Comparison of ENCODE assay signal across 8 mouse cellular contexts in genomic region chr11:109873161-109873775, GRCm38 (mm10). TPM values are rescaled to one million over a fixed set of nuclear protein-coding genes. Genes with fewer than 3 reads are reported as not detected.
DNase-seq lines count a peak whose midpoint lies in the region; ATAC-seq and TF ChIP-seq lines count a peak whose summit lies in the region.

No protein-coding gene starts in this region.

- H3K9ac ChIP-seq in forebrain, postnatal 0 days, result no peak overlapping the region
- H3K9ac ChIP-seq in forebrain, embryonic 12.5 days, result no peak overlapping the region
- H3K9ac ChIP-seq in neural tube, embryonic 13.5 days, result no peak overlapping the region
- H3K9ac ChIP-seq in embryonic facial prominence, embryonic 13.5 days, result no peak overlapping the region

- H3K27ac ChIP-seq in forebrain, postnatal 0 days (ENCODE audit: low read depth, low read length), result no peak overlapping the region
- H3K27ac ChIP-seq in forebrain, embryonic 12.5 days, result no peak overlapping the region
- 0 out of 2 replicates have a peak overlapping the region, but pooled peaks have one; percentile 18 for H3K27ac ChIP-seq in neural tube, embryonic 13.5 days (replicated peaks)
- H3K27ac ChIP-seq in embryonic facial prominence, embryonic 13.5 days, result peak overlapping the region; percentile 57; the same call in 1 of the 2 replicates

- peak; percentile 65 for TF ChIP-seq CTCF in forebrain, postnatal 0 days (IDR thresholded peaks at IDR 0.05; ENCODE audit: low read depth)

- DNase-seq in forebrain, postnatal 0 days, result peak; percentile 80
- no peak for DNase-seq in neural tube, embryonic 10.5 days (ENCODE audit: extremely low spot score, low spot score)
- peak; percentile 63 for DNase-seq in mesoderm, embryonic 11.5 days (ENCODE audit: low read depth, low spot score)
- no peak for DNase-seq in urinary bladder, adult 18-20 months (ENCODE audit: low spot score in 2 of 2)
- DNase-seq in spleen, postnatal 10 days (ENCODE audit: low spot score in 2 of 2), result no peak

- WGBS in forebrain, postnatal 0 days, result 49% methylated on average over 9 of the region's 9 CpGs
- 47% methylated on average over 9 of the region's 9 CpGs for WGBS in forebrain, embryonic 12.5 days
- WGBS in neural tube, embryonic 13.5 days, result 54% methylated on average over 9 of the region's 9 CpGs
- 42% methylated on average over 9 of the region's 9 CpGs for WGBS in embryonic facial prominence, embryonic 13.5 days

- H3K9me3 ChIP-seq in forebrain, postnatal 0 days (ENCODE audit: low read length), result no peaks in the 10 kb centered on the region
- no peaks in the 10 kb centered on the region for H3K9me3 ChIP-seq in forebrain, embryonic 12.5 days
- no peaks in the 10 kb centered on the region for H3K9me3 ChIP-seq in neural tube, embryonic 13.5 days
- H3K9me3 ChIP-seq in embryonic facial prominence, embryonic 13.5 days, result no peaks in the 10 kb centered on the region

- ATAC-seq in forebrain, postnatal 0 days, result no peak
- no peak for ATAC-seq in forebrain, embryonic 12.5 days (ENCODE audit: low FRiP score)
- ATAC-seq in neural tube, embryonic 13.5 days (ENCODE audit: low read depth), result no peak
- ATAC-seq in embryonic facial prominence, embryonic 13.5 days (ENCODE audit: insufficient number of reproducible peaks, insufficient read depth, low FRiP score, low TSS enrichment, low read depth), result no peak

- H3K4me3 ChIP-seq in forebrain, postnatal 0 days (ENCODE audit: low read depth, low read length), result no peak overlapping the region
- H3K4me3 ChIP-seq in forebrain, embryonic 12.5 days (replicated peaks), result no peak overlapping the region
- no peak overlapping the region for H3K4me3 ChIP-seq in neural tube, embryonic 13.5 days
- no peak overlapping the region for H3K4me3 ChIP-seq in embryonic facial prominence, embryonic 13.5 days

- no peaks in the 10 kb centered on the region for H3K36me3 ChIP-seq in forebrain, postnatal 0 days (ENCODE audit: insufficient read depth)
- H3K36me3 ChIP-seq in forebrain, embryonic 12.5 days (replicated peaks), result no peaks in the 10 kb centered on the region
- H3K36me3 ChIP-seq in neural tube, embryonic 13.5 days, result no peaks in the 10 kb centered on the region
- no peaks in the 10 kb centered on the region for H3K36me3 ChIP-seq in embryonic facial prominence, embryonic 13.5 days

- no peaks in the 10 kb centered on the region for H3K4me1 ChIP-seq in forebrain, postnatal 0 days (ENCODE audit: insufficient read depth)
- H3K4me1 ChIP-seq in forebrain, embryonic 12.5 days, result no peaks in the 10 kb centered on the region
- 0 out of 2 replicates have a peak, but pooled peaks cover 4% of the 10 kb centered on the region for H3K4me1 ChIP-seq in neural tube, embryonic 13.5 days (replicated peaks)
- H3K4me1 ChIP-seq in embryonic facial prominence, embryonic 13.5 days, result no peaks in the 10 kb centered on the region

- H3K4me2 ChIP-seq in forebrain, postnatal 0 days (ENCODE audit: low read depth), result no peak overlapping the region
- no peak overlapping the region for H3K4me2 ChIP-seq in forebrain, embryonic 12.5 days
- no peak overlapping the region for H3K4me2 ChIP-seq in neural tube, embryonic 13.5 days
- peak overlapping the region; percentile 37; the same call in 1 of the 2 replicates for H3K4me2 ChIP-seq in embryonic facial prominence, embryonic 13.5 days

- no peaks in the 10 kb centered on the region for H3K27me3 ChIP-seq in forebrain, postnatal 0 days (ENCODE audit: insufficient read depth, low read length)
- H3K27me3 ChIP-seq in forebrain, embryonic 12.5 days, result no peaks in the 10 kb centered on the region
- no peaks in the 10 kb centered on the region for H3K27me3 ChIP-seq in neural tube, embryonic 13.5 days
- no peaks in the 10 kb centered on the region for H3K27me3 ChIP-seq in embryonic facial prominence, embryonic 13.5 days

RNA-seq across cellular contexts. Expression of gene 1700012B07Rik, which starts 45.4 kb away (rescaled TPM):
- not detected in 2 replicates for total RNA-seq in forebrain, postnatal 0 days (2014; rRNA removed)
- polyA plus RNA-seq in forebrain, postnatal 0 days (2015; fragmentation: Nextera tagmentation; extraction: Ambion mirVana), result not detected in 2 replicates
- polyA plus RNA-seq in forebrain, embryonic 12.5 days (2016; fragmentation: Nextera tagmentation; extraction: Ambion mirVana), result not detected in 2 replicates
- not detected in 2 replicates for polyA plus RNA-seq in neural tube, embryonic 13.5 days (2015; fragmentation: Nextera tagmentation; extraction: Ambion mirVana)
- not detected in 2 replicates for polyA plus RNA-seq in embryonic facial prominence, embryonic 13.5 days (2015; fragmentation: Nextera tagmentation; extraction: Ambion mirVana)

Comparison
In these comparisons a context has a peak if more than half of its experiments do, and no peak if none do; other contexts are left out.
1. DNase-seq: peak in forebrain, postnatal 0 days (single experiment) and mesoderm, embryonic 11.5 days (single experiment); none in neural tube, embryonic 10.5 days (single experiment), urinary bladder, adult 18-20 months (0 of 2) and spleen, postnatal 10 days (0 of 2).
2. H3K27ac ChIP-seq: peak in neural tube, embryonic 13.5 days (single experiment) and embryonic facial prominence, embryonic 13.5 days (single experiment); none in forebrain, postnatal 0 days (single experiment) and forebrain, embryonic 12.5 days (single experiment).